Mouse (Mus musculus) liver, postnatal 0 days (tissue): ENCODE measurements around the gene Plpp1. TPM values are rescaled to one million over a fixed set of nuclear protein-coding genes. Genes with fewer than 3 reads are reported as not detected.

Experiments used
- ATAC-seq: fragments of 200-750 bp; cut with Nextera tagmentation; 2 replicates; pipeline ENCODE4 v1.8.0; 2017; ENCODE audit warnings: mild to moderate bottlenecking, moderate library complexity
- DNase-seq: peaks from one replicate; pipeline ENCODE4 v3.0.0-alpha.2; 2016
- H3K27ac ChIP-seq: fragments of 300-500 bp; sonication (generic); 2 replicates; pipeline ENCODE4 v1.5.1; 2014; ENCODE audit warnings: antibody characterized with exemption, moderate library complexity, mild to moderate bottlenecking, low read depth
- H3K27me3 ChIP-seq: fragments of 300-500 bp; sonication (generic); 2 replicates; pipeline ENCODE4 v1.6.1; 2014; ENCODE audit warnings: low read length, control low read depth, mixed read lengths; ENCODE audit not compliant: insufficient read depth
- H3K36me3 ChIP-seq: fragments of 300-500 bp; sonication (generic); replicated peaks from 2 replicates; pipeline ENCODE4 v1.6.1; 2014; ENCODE audit warnings: mild to moderate bottlenecking, control low read depth, low read length, moderate library complexity, mixed read lengths; ENCODE audit not compliant: insufficient read depth
- H3K4me1 ChIP-seq: fragments of 300-500 bp; sonication (generic); 2 replicates; pipeline ENCODE4 v1.6.1; 2014; ENCODE audit warnings: antibody characterized with exemption, mild to moderate bottlenecking, control low read depth; ENCODE audit not compliant: insufficient read depth
- H3K4me2 ChIP-seq: fragments of 300-500 bp; sonication (generic); 2 replicates; pipeline ENCODE4 v1.6.1; 2014; ENCODE audit warnings: low read depth, mild to moderate bottlenecking, low read length, moderate library complexity, mixed read lengths
- H3K4me3 ChIP-seq: fragments of 300-500 bp; sonication (generic); 2 replicates; pipeline ENCODE4 v1.5.1; 2014; ENCODE audit warnings: low read depth, low read length
- H3K9ac ChIP-seq: fragments of 300-500 bp; sonication (generic); replicated peaks from 2 replicates; pipeline ENCODE4 v1.6.1; 2014; ENCODE audit warnings: mild to moderate bottlenecking, moderate library complexity
- H3K9me3 ChIP-seq: fragments of 300-500 bp; sonication (generic); 2 replicates; pipeline ENCODE4 v1.6.1; 2016; ENCODE audit warnings: mild to moderate bottlenecking, control low read depth, low read length, mixed read lengths
- CTCF ChIP-seq: sonication (generic); IDR thresholded peaks from 2 replicates; pipeline ENCODE4 v1.5.1; 2016; ENCODE audit warnings: antibody characterized with exemption, low read depth
- EP300 ChIP-seq: IDR thresholded peaks from 2 replicates; pipeline ENCODE4 v1.6.1; 2016; ENCODE audit warnings: antibody characterized with exemption, low read depth, mild to moderate bottlenecking
- WGBS: fragments of 180-500 bp; shearing (Covaris S2); extraction: QIAGEN DNeasy Blood & Tissue Kit; methylation state at CpG from one replicate; pipeline ENCODE4 v1.1.7; 2014; ENCODE audit not compliant: insufficient replicate concordance; 5-methylcytosine and 5-hydroxymethylcytosine counted together
- polyA plus RNA-seq: library from polyadenylated mRNA; unstranded; fragments of >200 nt; fragmentation: Nextera tagmentation; extraction: Ambion mirVana; gene quantifications from 2 replicates; pipeline ENCODE4 v1.2.1, GENCODE M21; 2015

The Plpp1 gene
- polyA plus RNA-seq, 1 experiment from 2014 or later, result 55.4 TPM

- ATAC-seq (no peak), DNase-seq (no peak)
- Histone ChIP-seq H3K4me1 (peaks cover 6% of the 10 kb centered on the region), H3K36me3 (no peaks in the 10 kb centered on the region), H3K27me3 (no peaks in the 10 kb centered on the region), H3K27ac (no peak overlapping the region), H3K4me3 (no peak overlapping the region), H3K9ac (no peak overlapping the region), H3K9me3 (no peaks in the 10 kb centered on the region), H3K4me2 (no peak overlapping the region)
- TF ChIP-seq EP300 (peak; percentile 69), CTCF (no peak)
- WGBS, result 46% methylated on average over 15 of the region's 15 CpGs
Observed at GRCm38 (mm10) chr13:112771447-112772208, 29.0 kb upstream of the Plpp1 start.

DNA sequence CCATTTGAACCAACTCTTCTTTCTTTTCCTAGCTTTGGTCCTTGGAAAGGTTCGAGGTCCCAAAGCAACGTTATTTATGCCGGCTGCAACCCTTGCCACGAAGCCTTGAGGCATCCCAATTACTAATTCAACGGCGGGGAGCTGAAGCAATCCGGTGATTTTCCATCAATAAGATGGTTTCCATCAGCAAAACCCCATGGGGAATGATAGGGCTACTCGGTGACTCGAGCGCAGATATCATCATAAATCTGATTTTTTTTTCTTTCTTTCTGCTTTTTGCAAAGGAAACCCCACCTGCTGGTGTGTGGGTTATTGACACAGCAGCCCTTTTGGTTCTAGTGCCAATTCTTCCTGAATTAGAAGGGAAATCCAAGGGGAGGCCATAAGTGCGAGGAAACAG lies 28.3 kb upstream of the Plpp1 start:
- Histone ChIP-seq H3K9me3 (no peaks in the 10 kb centered on the region), H3K4me1 (peaks cover 6% of the 10 kb centered on the region), H3K4me3 (no peak overlapping the region), H3K36me3 (no peaks in the 10 kb centered on the region), H3K27me3 (no peaks in the 10 kb centered on the region), H3K27ac (no peak overlapping the region), H3K4me2 (no peak overlapping the region), H3K9ac (no peak overlapping the region)
- no peak for ATAC-seq
- 74% methylated on average over 11 of the region's 11 CpGs for WGBS
- no peak for DNase-seq
- TF ChIP-seq CTCF (no peak), EP300 (peak; percentile 1; the same call in 1 of the 2 replicates)

DNA sequence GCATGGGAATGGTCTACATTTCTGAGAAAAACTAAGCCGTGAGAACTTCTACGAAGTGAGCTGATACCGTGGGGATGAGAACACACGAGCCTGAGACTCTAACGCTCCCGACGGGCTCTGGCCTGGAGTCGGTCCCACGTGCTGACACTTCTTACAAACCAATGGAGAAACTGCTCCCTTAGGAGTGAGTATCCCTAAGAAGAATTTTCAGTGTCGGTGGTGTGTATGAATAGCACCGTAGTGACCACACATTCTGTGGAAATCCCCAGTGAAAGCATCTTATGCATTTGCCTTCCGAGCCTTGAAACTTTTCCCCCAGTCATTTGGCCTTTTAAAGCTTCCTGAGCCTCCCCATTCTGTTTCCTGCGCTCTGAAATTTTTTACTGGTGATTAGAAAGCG lies 27.7 kb upstream of the Plpp1 start:
- H3K27ac ChIP-seq, result no peak overlapping the region; the same call in 1 of the 2 replicates
- no peaks in the 10 kb centered on the region for H3K36me3 ChIP-seq
- H3K27me3 ChIP-seq, result no peaks in the 10 kb centered on the region
- no peak for TF ChIP-seq EP300
- no peak for TF ChIP-seq CTCF
- H3K9me3 ChIP-seq, result no peaks in the 10 kb centered on the region
- H3K4me1 ChIP-seq, result peaks cover 6% of the 10 kb centered on the region
- no peak overlapping the region for H3K9ac ChIP-seq
- no peak overlapping the region for H3K4me2 ChIP-seq
- DNase-seq (no peak), ATAC-seq (no peak)
- H3K4me3 ChIP-seq, result no peak overlapping the region
- 75% methylated on average over 14 of the region's 14 CpGs for WGBS

- Histone ChIP-seq H3K4me3 (no peak overlapping the region), H3K4me2 (no peak overlapping the region), H3K4me1 (peaks cover 6% of the 10 kb centered on the region), H3K9ac (no peak overlapping the region), H3K27me3 (no peaks in the 10 kb centered on the region), H3K9me3 (no peaks in the 10 kb centered on the region), H3K27ac (no peak overlapping the region), H3K36me3 (no peaks in the 10 kb centered on the region)
- ATAC-seq, result no peak
- DNase-seq, result no peak
- 89% methylated on average over 3 of the region's 3 CpGs for WGBS
- no peak for TF ChIP-seq CTCF
- no peak for TF ChIP-seq EP300
Observed at GRCm38 (mm10) chr13:112773991-112774675, 26.5 kb upstream of the Plpp1 start.

GRCm38 (mm10) chr13:112775856-112776255 lies 24.7 kb upstream of the Plpp1 start:
- Histone ChIP-seq H3K27me3 (no peaks in the 10 kb centered on the region), H3K4me1 (peaks cover under 1% of the 10 kb centered on the region; the same call in 1 of the 2 replicates), H3K9ac (no peak overlapping the region), H3K36me3 (no peaks in the 10 kb centered on the region), H3K27ac (no peak overlapping the region), H3K4me3 (no peak overlapping the region), H3K4me2 (no peak overlapping the region), H3K9me3 (no peaks in the 10 kb centered on the region)
- TF ChIP-seq EP300 (no peak), CTCF (no peak)
- no peak for ATAC-seq
- DNase-seq, result no peak
- WGBS, result 80% methylated on average over 10 of the region's 10 CpGs

DNA sequence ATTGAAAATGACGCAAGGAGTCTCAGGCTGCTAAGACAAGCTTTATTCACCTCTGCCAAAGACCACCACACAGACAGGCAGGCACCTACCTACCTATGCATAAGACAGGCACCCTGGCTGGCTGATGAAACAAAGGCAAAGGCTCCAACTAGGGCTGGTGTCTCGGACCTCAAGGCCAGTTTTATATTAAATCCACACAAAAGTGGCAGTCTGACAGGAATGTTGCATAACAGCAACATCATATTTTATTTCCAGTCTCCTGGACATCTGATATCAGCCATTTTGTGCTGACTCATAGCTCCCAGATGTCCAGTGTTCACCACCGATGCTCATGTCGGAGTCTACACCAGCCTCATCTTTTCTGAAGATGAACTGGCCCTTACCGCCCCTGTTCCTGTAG lies 22.2 kb upstream of the Plpp1 start:
- Histone ChIP-seq H3K27ac (no peak overlapping the region), H3K4me2 (no peak overlapping the region), H3K36me3 (no peaks in the 10 kb centered on the region), H3K9ac (no peak overlapping the region), H3K4me1 (no peaks in the 10 kb centered on the region), H3K9me3 (no peaks in the 10 kb centered on the region), H3K27me3 (no peaks in the 10 kb centered on the region), H3K4me3 (no peak overlapping the region)
- WGBS, result 87% methylated on average over 5 of the region's 5 CpGs
- TF ChIP-seq EP300 (no peak), CTCF (no peak)
- DNase-seq (no peak), ATAC-seq (no peak)
